In genomic region chr2:92184077-92184921, GRCm38 (mm10) we compare ENCODE assay signal across 8 mouse cellular contexts.
A peak's percentile ranks its signal among the peaks of the same experiment; 100 is the strongest.
DNase-seq lines count a peak whose midpoint lies in the region; ATAC-seq and TF ChIP-seq lines count a peak whose summit lies in the region.

No protein-coding gene starts in this region.

- DNase-seq in MEL (ENCODE audit: low read depth, low spot score): peak; percentile 78
- DNase-seq in cerebellum, adult 8-10 months: peak; percentile 60
- DNase-seq in hindbrain, embryonic 11.5 days (ENCODE audit: low spot score): peak; percentile 69
- peak; percentile 52 to 61 for DNase-seq in layer of hippocampus, postnatal 36 days
- DNase-seq in lung, postnatal 14 days: peak; percentile 58
- peak; percentile 19 for DNase-seq in retina, postnatal 7 days (ENCODE audit: low read depth, low spot score)
- DNase-seq in urinary bladder, postnatal 14 days (ENCODE audit: low spot score): peak; percentile 52

- TF ChIP-seq RAD21 in MEL (IDR thresholded peaks at IDR 0.05; ENCODE audit: low read depth, low read length): no peak

- no peaks in the 10 kb centered on the region for H3K27me3 ChIP-seq in MEL (ENCODE audit: control insufficient read depth in 1 of 2, insufficient read depth in 2 of 2, low read length in 2 of 2)
- H3K27me3 ChIP-seq in hindbrain, embryonic 11.5 days (ENCODE audit: control insufficient read depth, insufficient read depth, low read length): no peaks in the 10 kb centered on the region

- H3K4me3 ChIP-seq in MEL (ENCODE audit: control insufficient read depth in 1 of 2, insufficient read depth in 1 of 2, low read depth in 2 of 2, low read length in 2 of 2): peak overlapping the region; percentile 73 to 93
- peak overlapping the region; percentile 85 for H3K4me3 ChIP-seq in hindbrain, embryonic 11.5 days (ENCODE audit: low read depth, low read length)

- peak overlapping the region; percentile 65 for H3K4me2 ChIP-seq in hindbrain, embryonic 11.5 days (replicated peaks; ENCODE audit: low read depth, low read length)

- 0 out of 4 replicates have a peak, but pooled peaks have one; percentile 27 to 32 for TF ChIP-seq POLR2A in MEL (IDR thresholded peaks at IDR 0.05; ENCODE audit: control insufficient read depth in 1 of 2, insufficient read depth in 1 of 2, low read depth in 1 of 2, low read length in 2 of 2, poor library complexity in 1 of 2)

- no peaks in the 10 kb centered on the region for H3K9me3 ChIP-seq in MEL (replicated peaks; ENCODE audit: insufficient read depth, low read length)
- H3K9me3 ChIP-seq in hindbrain, embryonic 11.5 days (ENCODE audit: control insufficient read depth, low read length): no peaks in the 10 kb centered on the region

- peak overlapping the region; percentile 72 for H3K27ac ChIP-seq in MEL (ENCODE audit: control insufficient read depth, low read depth, low read length)
- peak overlapping the region; percentile 97 for H3K27ac ChIP-seq in hindbrain, embryonic 11.5 days (ENCODE audit: low read depth, low read length)

- ATAC-seq in frontal cortex, adult (ENCODE audit: low TSS enrichment): peak; percentile 69
- peak; percentile 59 for ATAC-seq in hindbrain, embryonic 11.5 days (ENCODE audit: low FRiP score)

- no peak for TF ChIP-seq EP300 in MEL (IDR thresholded peaks at IDR 0.05; ENCODE audit: low read depth in 1 of 2, low read length in 2 of 2)

- peak overlapping the region; percentile 81 for H3K9ac ChIP-seq in MEL (ENCODE audit: control insufficient read depth, low read depth, low read length, poor library complexity, severe bottlenecking)
- H3K9ac ChIP-seq in hindbrain, embryonic 11.5 days (ENCODE audit: low read depth, low read length): peak overlapping the region; percentile 95

- peaks cover 0 to 6% of the 10 kb centered on the region in 2 experiments; a peak in 1 of 4 replicates for H3K4me1 ChIP-seq in MEL (ENCODE audit: control insufficient read depth in 1 of 2, insufficient read depth in 2 of 2, low read length in 2 of 2)
- H3K4me1 ChIP-seq in hindbrain, embryonic 11.5 days (replicated peaks; ENCODE audit: control insufficient read depth, insufficient read depth, low read length): peaks cover 2% of the 10 kb centered on the region; the same call in 1 of the 2 replicates

- H3K36me3 ChIP-seq in MEL (ENCODE audit: control insufficient read depth in 1 of 2, insufficient read depth in 2 of 2, low read length in 2 of 2): peaks cover 0 to 5% of the 10 kb centered on the region in 2 experiments; a peak in 2 of 4 replicates
- H3K36me3 ChIP-seq in hindbrain, embryonic 11.5 days (ENCODE audit: control insufficient read depth, insufficient read depth, low read length): no peaks in the 10 kb centered on the region

- WGBS in hindbrain, embryonic 11.5 days: 0% methylated on average over 10 of the region's 19 CpGs

- peaks cover 1% of the 10 kb centered on the region; the same call in 1 of the 2 replicates for H3K79me2 ChIP-seq in MEL (ENCODE audit: control insufficient read depth, insufficient read depth, low read length, poor library complexity)

- no peak for TF ChIP-seq CTCF in MEL (IDR thresholded peaks at IDR 0.05 in 2 of 3, conservative IDR thresholded peaks at IDR 0.05 in 1 of 3; ENCODE audit: control insufficient read depth in 1 of 3, insufficient read depth in 1 of 3, low read depth in 2 of 3, low read length in 3 of 3, poor library complexity in 1 of 3, severe bottlenecking in 1 of 3)

TF ChIP-seq in MEL, 35 proteins besides CTCF, POLR2A, EP300 and RAD21:
- peak; percentile 79; the same call in 1 of the 2 replicates for TF ChIP-seq JUND (IDR thresholded peaks at IDR 0.05; ENCODE audit: low read depth, low read length)
- no peak for TF ChIP-seq ZMIZ1 (IDR thresholded peaks at IDR 0.05; ENCODE audit: low read depth, low read length)
- peak; percentile 5 for TF ChIP-seq ZNF384 (IDR thresholded peaks at IDR 0.05; ENCODE audit: low read depth, low read length)
- peak; percentile 82 for TF ChIP-seq MAZ (IDR thresholded peaks at IDR 0.05; ENCODE audit: low read depth, low read length)

Comparison
In these comparisons a context has a peak if more than half of its experiments do, and no peak if none do; other contexts are left out.
1. Peak in every context shown above with its lines: DNase-seq, ATAC-seq, H3K4me3 ChIP-seq and H3K27ac ChIP-seq.
2. DNase-seq: peak in every context shown above with its lines; median percentile 78 in MEL; 69 in hindbrain, embryonic 11.5 days; 60 in cerebellum, adult 8-10 months; 58 in lung, postnatal 14 days; 56 in layer of hippocampus, postnatal 36 days; 52 in urinary bladder, postnatal 14 days; 19 in retina, postnatal 7 days.